Mouse (Mus musculus) thymus, adult 2 months (tissue): Measurements from ENCODE around the gene Spp2. TPM values are rescaled to one million over a fixed set of nuclear protein-coding genes. Genes with fewer than 3 reads are reported as not detected.

Experiments
- DNase-seq: peaks from one replicate; pipeline ENCODE4 v3.0.0; 2021
- H3K27ac ChIP-seq: fragments of 200-500 bp; 2 replicates; pipeline ENCODE4 v1.5.1; 2012; ENCODE audit warnings: low read length, control low read depth; ENCODE audit not compliant: control insufficient read depth, insufficient read depth
- H3K27me3 ChIP-seq: fragments of 200-500 bp; 2 replicates; pipeline ENCODE4 v1.6.1; 2012; ENCODE audit warnings: mild to moderate bottlenecking, low read length, moderate library complexity, mixed read lengths; ENCODE audit not compliant: control insufficient read depth, insufficient read depth
- H3K36me3 ChIP-seq: fragments of 200-500 bp; 2 replicates; pipeline ENCODE4 v1.6.1; 2012; ENCODE audit warnings: mild to moderate bottlenecking, low read length, moderate library complexity; ENCODE audit not compliant: control insufficient read depth, insufficient read depth
- H3K4me1 ChIP-seq: fragments of 200-500 bp; replicated peaks from 2 replicates; pipeline ENCODE4 v1.6.1; 2012; ENCODE audit warnings: low read length; ENCODE audit not compliant: control insufficient read depth, insufficient read depth
- H3K4me3 ChIP-seq: fragments of 200-500 bp; 2 replicates; pipeline ENCODE4 v1.5.1; 2012; ENCODE audit warnings: mild to moderate bottlenecking, low read length, control low read depth, moderate library complexity; ENCODE audit not compliant: control insufficient read depth, insufficient read depth
- CTCF ChIP-seq: fragments of 200-500 bp; IDR thresholded peaks from 2 replicates; pipeline ENCODE4 v1.5.1; 2012; ENCODE audit warnings: mild to moderate bottlenecking, control low read depth, low read length, moderate library complexity, borderline replicate concordance; ENCODE audit not compliant: control insufficient read depth, poor library complexity, insufficient read depth; ENCODE audit errors: extremely low read depth
- POLR2A ChIP-seq: fragments of 200-500 bp; IDR thresholded peaks from 2 replicates; pipeline ENCODE4 v1.6.1; 2012; ENCODE audit warnings: mild to moderate bottlenecking, low read length, control low read depth, moderate library complexity; ENCODE audit not compliant: control insufficient read depth, poor library complexity, insufficient read depth; ENCODE audit errors: extremely low read depth
- WGBS: fragments of 180-500 bp; shearing (Covaris S2); methylation state at CpG from one replicate; pipeline ENCODE4 v1.1.7; 2018; 5-methylcytosine and 5-hydroxymethylcytosine counted together
- polyA plus RNA-seq: library from polyadenylated mRNA; depleted of rRNA; stranded (reverse); fragments of >200 nt; gene quantifications from 2 replicates; pipeline ENCODE4 v1.2.3, GENCODE M21; 2012

The Spp2 gene
- polyA plus RNA-seq, 1 experiment: 0.44 TPM

GRCm38 (mm10) chr1:88433096-88433883 lies 26.5 kb downstream of the Spp2 start:
- no peak overlapping the region for H3K4me3 ChIP-seq
- peaks cover 4% of the 10 kb centered on the region; the same call in 1 of the 2 replicates for H3K4me1 ChIP-seq
- DNase-seq: no peak
- no peaks in the 10 kb centered on the region for H3K27me3 ChIP-seq
- TF ChIP-seq CTCF (no peak), POLR2A (no peak)
- 34% methylated on average over 6 of the region's 6 CpGs for WGBS
- H3K36me3 ChIP-seq: no peaks in the 10 kb centered on the region
- H3K27ac ChIP-seq: no peak overlapping the region

- H3K4me3 ChIP-seq: no peak overlapping the region
- H3K27me3 ChIP-seq: no peaks in the 10 kb centered on the region
- no peaks in the 10 kb centered on the region for H3K36me3 ChIP-seq
- H3K4me1 ChIP-seq: peaks cover 4% of the 10 kb centered on the region; the same call in 1 of the 2 replicates
- TF ChIP-seq CTCF: no peak
- TF ChIP-seq POLR2A: no peak
- H3K27ac ChIP-seq: no peak overlapping the region
- DNase-seq: no peak
- 89% methylated on average over 4 of the region's 4 CpGs for WGBS
Observed at GRCm38 (mm10) chr1:88434057-88434456, 27.3 kb downstream of the Spp2 start.

GRCm38 (mm10) chr1:88437206-88438126 lies 30.7 kb downstream of the Spp2 start:
- H3K27me3 ChIP-seq: no peaks in the 10 kb centered on the region
- no peaks in the 10 kb centered on the region for H3K36me3 ChIP-seq
- H3K4me1 ChIP-seq: peaks cover 4% of the 10 kb centered on the region; the same call in 1 of the 2 replicates
- TF ChIP-seq POLR2A (no peak), CTCF (no peak)
- H3K27ac ChIP-seq: no peak overlapping the region
- no peak overlapping the region for H3K4me3 ChIP-seq
- 89% methylated on average over 9 of the region's 9 CpGs for WGBS
- DNase-seq: no peak

GRCm38 (mm10) chr1:88443383-88443782 lies 36.6 kb downstream of the Spp2 start:
- WGBS: 96% methylated on average over 4 of the region's 4 CpGs
- Histone ChIP-seq H3K27ac (no peak overlapping the region), H3K36me3 (no peaks in the 10 kb centered on the region), H3K27me3 (no peaks in the 10 kb centered on the region), H3K4me3 (no peak overlapping the region), H3K4me1 (peaks cover 2% of the 10 kb centered on the region; the same call in 1 of the 2 replicates)
- TF ChIP-seq POLR2A: no peak
- no peak for TF ChIP-seq CTCF
- no peak for DNase-seq

- H3K36me3 ChIP-seq: no peaks in the 10 kb centered on the region
- no peak overlapping the region for H3K4me3 ChIP-seq
- TF ChIP-seq CTCF: no peak
- no peak for TF ChIP-seq POLR2A
- no peak overlapping the region for H3K27ac ChIP-seq
- peaks cover 2% of the 10 kb centered on the region; the same call in 1 of the 2 replicates for H3K4me1 ChIP-seq
- WGBS: 70% methylated on average over 4 of the region's 4 CpGs
- no peaks in the 10 kb centered on the region for H3K27me3 ChIP-seq
- no peak for DNase-seq
Observed at GRCm38 (mm10) chr1:88445400-88445799, 38.6 kb downstream of the Spp2 start.
